Mouse (Mus musculus): Measurements from ENCODE around the gene Zscan2. TPM values are rescaled to one million over a fixed set of nuclear protein-coding genes. Genes with fewer than 3 reads are reported as not detected.
A peak's percentile ranks its signal among the peaks of the same experiment; 100 is the strongest.

Zscan2 gene
- polyA plus RNA-seq, 1 experiment from 2014 or later: 3.3 TPM

DNA sequence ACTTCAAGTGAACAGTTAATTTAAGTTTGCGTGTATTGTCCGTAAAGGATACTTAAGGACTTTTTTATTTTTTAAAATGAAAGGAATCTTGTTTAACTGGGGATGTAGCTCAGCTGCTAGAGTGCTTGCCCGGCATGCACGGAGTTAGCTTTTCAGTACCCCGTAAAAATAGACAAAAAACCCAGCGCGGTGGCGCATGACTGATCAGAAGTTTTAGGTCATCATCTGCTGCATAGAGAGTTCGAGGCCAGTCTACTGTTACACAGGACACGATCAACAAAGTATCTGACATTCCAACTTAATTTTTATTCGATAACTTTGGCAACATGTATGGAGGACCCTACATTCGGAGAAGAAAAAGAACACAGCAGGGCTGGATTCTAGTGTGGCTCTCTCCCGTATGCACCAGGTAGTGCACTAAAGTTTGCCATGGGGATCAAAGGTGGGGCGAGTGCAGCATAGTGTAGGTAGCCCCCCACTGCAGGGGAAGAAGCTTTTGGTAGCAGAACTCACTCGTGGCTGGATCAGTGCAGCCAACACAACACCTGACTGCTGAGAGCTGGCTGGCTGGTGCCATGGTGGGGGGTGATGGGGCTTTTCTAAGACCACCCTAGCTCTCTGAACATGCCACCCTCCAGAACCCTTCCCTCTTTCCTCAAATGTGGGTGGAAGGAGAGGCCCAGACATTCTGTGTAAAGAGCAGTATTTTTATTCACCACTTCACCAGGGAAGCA is 41.0 kb downstream of the Zscan2 start:
- Histone ChIP-seq H3K4me1 (ENCODE audit: control insufficient read depth, insufficient read depth, low read depth, low read length) (peaks cover 26% of the 10 kb centered on the region), H3K36me3 (ENCODE audit: control insufficient read depth, insufficient read depth, low read length) (peaks cover 10% of the 10 kb centered on the region), H3K9ac (ENCODE audit: low read depth, low read length) (peak overlapping the region; percentile 58; the same call in 1 of the 2 replicates), H3K4me3 (ENCODE audit: low read length) (peak overlapping the region; percentile 64), H3K9me3 (ENCODE audit: control insufficient read depth, low read length) (no peaks in the 10 kb centered on the region), H3K27ac (ENCODE audit: low read depth, low read length) (peak overlapping the region; percentile 48; the same call in 1 of the 2 replicates), H3K4me2 (ENCODE audit: low read length) (peak overlapping the region; percentile 83), H3K27me3 (replicated peaks; ENCODE audit: control insufficient read depth, insufficient read depth, low read length) (no peaks in the 10 kb centered on the region)
- peak; percentile 28; the same call in 1 of the 2 replicates for ATAC-seq
- 32% methylated on average over 15 of the region's 15 CpGs for WGBS

DNA sequence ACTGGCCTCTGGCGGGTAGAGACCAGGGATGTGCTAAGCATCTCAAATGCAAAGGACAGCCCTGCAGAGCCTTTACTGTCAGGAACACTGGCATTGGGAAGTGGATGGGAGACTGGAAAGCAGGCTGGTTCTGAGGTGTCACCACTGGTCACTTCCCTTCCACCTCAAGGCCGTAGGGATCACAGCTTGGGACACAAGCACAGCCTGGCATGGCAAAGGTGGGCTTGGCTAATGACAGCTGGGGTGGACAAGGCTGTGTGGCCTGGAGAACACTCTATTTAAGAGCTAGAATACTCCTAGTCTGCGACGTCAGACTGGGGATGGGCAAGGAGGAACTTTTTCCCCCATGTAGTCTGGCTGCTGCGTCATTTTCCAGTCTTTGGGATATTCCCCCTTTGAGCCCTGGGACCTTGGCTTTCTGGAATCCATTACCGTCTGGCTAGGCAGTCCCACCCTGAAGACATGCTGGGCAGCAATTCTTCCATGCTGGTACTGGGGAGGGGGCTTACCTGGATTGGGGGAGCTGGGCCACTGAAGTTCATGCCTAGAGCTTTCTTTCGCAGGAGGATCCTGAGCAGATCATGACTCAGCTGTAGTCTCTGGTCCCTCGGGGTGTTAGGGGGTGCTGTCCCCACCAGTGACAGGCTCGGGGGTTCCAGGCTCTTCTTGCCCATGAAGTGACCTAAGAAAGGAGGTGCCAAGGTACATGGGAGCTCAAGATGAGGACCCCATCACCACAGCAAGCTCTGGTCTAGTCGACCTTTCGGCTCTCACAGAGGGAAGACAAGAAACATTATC is 43.1 kb downstream of the Zscan2 start:
- no peak overlapping the region for H3K9ac ChIP-seq (ENCODE audit: low read depth, low read length)
- no peak overlapping the region for H3K4me3 ChIP-seq (ENCODE audit: low read length)
- peaks cover 26% of the 10 kb centered on the region for H3K4me1 ChIP-seq (ENCODE audit: control insufficient read depth, insufficient read depth, low read depth, low read length)
- no peak overlapping the region for H3K4me2 ChIP-seq (ENCODE audit: low read length)
- no peaks in the 10 kb centered on the region for H3K27me3 ChIP-seq (replicated peaks; ENCODE audit: control insufficient read depth, insufficient read depth, low read length)
- 87% methylated on average over 11 of the region's 11 CpGs for WGBS
- H3K9me3 ChIP-seq (ENCODE audit: control insufficient read depth, low read length): no peaks in the 10 kb centered on the region
- H3K27ac ChIP-seq (ENCODE audit: low read depth, low read length): no peak overlapping the region
- H3K36me3 ChIP-seq (ENCODE audit: control insufficient read depth, insufficient read depth, low read length): no peaks in the 10 kb centered on the region; the same call in 1 of the 2 replicates
- no peak for ATAC-seq

DNA sequence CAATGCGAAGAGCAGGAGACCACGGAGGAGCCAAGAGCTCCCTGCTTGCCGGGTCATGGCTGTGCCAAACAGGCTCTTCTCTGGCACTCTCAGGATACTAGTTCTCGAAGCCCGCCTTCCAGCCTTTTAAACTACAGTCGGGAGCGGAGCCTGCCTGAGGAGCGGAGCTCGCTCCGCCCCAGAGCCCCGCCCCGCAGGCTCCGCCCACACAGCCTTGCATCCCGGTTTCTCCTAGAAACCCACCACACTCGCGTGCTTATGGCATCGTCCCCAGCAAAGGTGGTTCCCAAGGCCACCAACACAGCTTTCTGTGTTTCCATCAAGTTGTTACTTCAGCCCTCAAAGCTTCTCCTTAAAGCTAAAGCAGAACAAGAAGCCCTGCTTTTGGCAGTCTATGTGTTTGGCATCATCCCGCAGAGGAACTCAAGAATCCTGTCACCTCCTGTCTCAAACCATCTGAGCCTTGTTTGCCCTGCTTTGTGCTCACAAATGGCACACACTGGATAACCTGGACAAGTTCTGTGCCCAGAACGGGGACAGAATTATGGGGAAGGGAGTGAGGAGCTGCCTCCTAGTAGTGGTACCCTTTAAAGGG is 44.3 kb downstream of the Zscan2 start, which contains the start of gene Nmb:
Nmb (minus strand) TSS at position 156 of the 595 bp plus-strand sequence.
- Histone ChIP-seq H3K4me3 (ENCODE audit: low read length) (peak within 1 kb of the TSS; percentile 44), H3K4me2 (ENCODE audit: low read length) (peak within 1 kb of the TSS; percentile 80), H3K9me3 (ENCODE audit: control insufficient read depth, low read length) (no peaks in the 10 kb centered on the region), H3K36me3 (ENCODE audit: control insufficient read depth, insufficient read depth, low read length) (no peaks in the 10 kb centered on the region; the same call in 1 of the 2 replicates), H3K4me1 (ENCODE audit: control insufficient read depth, insufficient read depth, low read depth, low read length) (peaks cover 22% of the 10 kb centered on the region), H3K9ac (ENCODE audit: low read depth, low read length) (peak within 1 kb of the TSS; percentile 62), H3K27ac (ENCODE audit: low read depth, low read length) (no peak within 1 kb of the TSS), H3K27me3 (replicated peaks; ENCODE audit: control insufficient read depth, insufficient read depth, low read length) (no peaks in the 10 kb centered on the region)
- WGBS: 3% methylated on average over 19 of the region's 19 CpGs
- peak; percentile 41 for ATAC-seq

DNA sequence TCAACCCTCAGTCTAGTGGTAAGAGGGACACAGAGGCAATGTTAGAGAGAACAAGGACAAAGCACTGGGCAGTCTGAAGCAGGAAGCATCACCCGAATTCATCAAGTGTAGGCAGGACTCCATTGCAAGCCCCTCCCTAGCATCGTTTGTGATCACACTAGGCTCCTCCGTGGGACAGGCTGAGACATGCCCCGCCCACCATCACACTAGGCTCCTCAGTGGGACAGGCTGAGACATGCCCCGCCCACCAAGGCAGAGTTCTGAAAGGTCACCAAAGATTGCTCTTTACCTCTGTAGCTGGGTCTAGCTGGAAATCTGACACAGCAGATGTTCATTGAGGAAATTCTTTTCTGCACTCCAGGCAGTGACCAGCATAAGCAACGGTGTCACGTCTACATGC is 50.3 kb downstream of the Zscan2 start:
- Histone ChIP-seq H3K27me3 (replicated peaks; ENCODE audit: control insufficient read depth, insufficient read depth, low read length) (no peaks in the 10 kb centered on the region), H3K9ac (ENCODE audit: low read depth, low read length) (no peak overlapping the region), H3K36me3 (ENCODE audit: control insufficient read depth, insufficient read depth, low read length) (peaks cover 25% of the 10 kb centered on the region), H3K4me2 (ENCODE audit: low read length) (no peak overlapping the region), H3K9me3 (ENCODE audit: control insufficient read depth, low read length) (no peaks in the 10 kb centered on the region), H3K4me3 (ENCODE audit: low read length) (no peak overlapping the region), H3K27ac (ENCODE audit: low read depth, low read length) (no peak overlapping the region), H3K4me1 (ENCODE audit: control insufficient read depth, insufficient read depth, low read depth, low read length) (no peaks in the 10 kb centered on the region)
- no peak for ATAC-seq
- WGBS: 84% methylated on average over 7 of the region's 7 CpGs

DNA sequence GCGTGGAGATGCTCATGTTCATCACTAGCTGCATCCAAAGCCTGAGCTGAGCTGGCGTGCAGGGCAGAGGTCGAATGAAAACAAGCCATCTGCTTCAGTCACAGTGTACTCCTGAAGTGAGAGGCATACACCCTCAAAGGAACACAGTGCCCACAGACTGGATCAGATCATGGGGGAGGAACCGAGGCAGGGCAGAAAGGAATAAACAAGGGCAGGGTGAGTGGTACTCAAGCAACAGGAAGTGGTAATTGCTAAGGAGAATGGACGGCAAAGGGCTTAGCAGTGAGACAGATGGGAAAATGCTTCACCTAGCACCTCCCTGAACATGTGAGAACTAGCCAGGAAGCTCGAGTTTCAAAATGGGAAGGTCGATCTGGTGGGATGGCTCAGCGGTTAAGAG is 51.8 kb downstream of the Zscan2 start:
- no peaks in the 10 kb centered on the region for H3K4me1 ChIP-seq (ENCODE audit: control insufficient read depth, insufficient read depth, low read depth, low read length)
- no peak overlapping the region for H3K4me2 ChIP-seq (ENCODE audit: low read length)
- peaks cover 30% of the 10 kb centered on the region for H3K36me3 ChIP-seq (ENCODE audit: control insufficient read depth, insufficient read depth, low read length)
- no peaks in the 10 kb centered on the region for H3K27me3 ChIP-seq (replicated peaks; ENCODE audit: control insufficient read depth, insufficient read depth, low read length)
- no peaks in the 10 kb centered on the region for H3K9me3 ChIP-seq (ENCODE audit: control insufficient read depth, low read length)
- no peak overlapping the region for H3K4me3 ChIP-seq (ENCODE audit: low read length)
- no peak overlapping the region for H3K27ac ChIP-seq (ENCODE audit: low read depth, low read length)
- H3K9ac ChIP-seq (ENCODE audit: low read depth, low read length): no peak overlapping the region
- ATAC-seq: no peak
- WGBS: 90% methylated on average over 8 of the region's 8 CpGs

DNA sequence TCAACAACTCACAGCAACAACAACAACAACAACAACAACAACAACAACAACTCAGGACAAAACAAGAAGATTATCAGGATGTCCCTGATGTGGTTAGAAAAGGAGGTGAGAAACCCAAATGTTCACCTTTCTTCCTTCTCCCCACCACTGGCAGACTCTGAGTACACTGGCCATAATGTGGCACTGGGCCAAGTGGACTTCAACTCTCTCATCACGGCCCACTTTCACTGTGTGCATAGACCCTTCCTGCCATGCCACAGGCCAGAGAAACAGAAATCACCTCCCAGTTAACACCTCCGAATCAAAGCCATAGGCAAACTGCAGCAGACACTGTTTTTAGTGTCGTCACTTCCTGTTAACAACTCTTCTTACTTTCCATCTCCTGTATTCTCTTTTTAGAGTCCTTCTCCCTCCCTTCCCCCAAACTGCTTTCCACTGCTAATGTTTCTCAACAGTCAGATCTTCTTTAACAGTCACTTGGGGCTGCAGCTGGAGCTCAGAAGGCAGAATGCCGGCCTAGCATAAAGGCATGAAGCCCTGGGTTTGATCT is 57.3 kb downstream of the Zscan2 start:
- no peak overlapping the region for H3K9ac ChIP-seq (ENCODE audit: low read depth, low read length)
- H3K4me3 ChIP-seq (ENCODE audit: low read length): no peak overlapping the region
- no peaks in the 10 kb centered on the region for H3K9me3 ChIP-seq (ENCODE audit: control insufficient read depth, low read length)
- ATAC-seq: no peak
- no peak overlapping the region for H3K4me2 ChIP-seq (ENCODE audit: low read length)
- 83% methylated on average over 4 of the region's 4 CpGs for WGBS
- H3K4me1 ChIP-seq (ENCODE audit: control insufficient read depth, insufficient read depth, low read depth, low read length): no peaks in the 10 kb centered on the region
- H3K27me3 ChIP-seq (replicated peaks; ENCODE audit: control insufficient read depth, insufficient read depth, low read length): no peaks in the 10 kb centered on the region
- no peak overlapping the region for H3K27ac ChIP-seq (ENCODE audit: low read depth, low read length)
- peaks cover 27% of the 10 kb centered on the region for H3K36me3 ChIP-seq (ENCODE audit: control insufficient read depth, insufficient read depth, low read length)

DNA sequence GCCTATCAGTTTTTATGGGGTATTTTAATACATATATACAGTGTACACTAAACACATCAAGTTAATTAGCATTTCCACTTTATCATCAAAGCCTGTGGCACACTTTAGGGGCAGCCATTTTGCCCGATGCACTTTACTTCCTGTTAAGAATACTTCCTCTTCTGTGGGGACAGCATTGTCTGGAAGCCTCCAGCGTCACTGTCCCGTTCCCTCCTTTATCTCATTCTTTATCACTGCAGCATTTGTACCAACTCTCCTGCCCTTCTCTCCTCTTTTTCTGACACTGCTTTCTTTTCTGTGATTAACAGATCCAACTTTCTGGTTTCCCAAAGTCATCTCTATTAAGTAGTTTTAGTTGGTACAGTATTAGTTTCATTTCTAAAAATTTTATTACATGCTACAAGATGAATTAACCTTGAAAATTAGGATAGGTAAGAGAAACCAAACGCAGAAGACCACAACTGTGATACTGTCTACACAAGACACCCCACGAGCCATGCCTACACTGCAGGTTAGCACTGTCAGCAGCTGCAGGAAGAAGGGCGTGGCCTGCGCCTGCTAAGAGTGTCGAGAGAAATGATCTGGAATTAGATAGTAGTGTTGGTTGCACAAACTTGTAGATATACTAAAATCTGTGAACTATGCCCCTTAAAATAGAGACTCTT is 58.4 kb downstream of the Zscan2 start:
- no peak overlapping the region for H3K4me2 ChIP-seq (ENCODE audit: low read length)
- H3K4me1 ChIP-seq (ENCODE audit: control insufficient read depth, insufficient read depth, low read depth, low read length): no peaks in the 10 kb centered on the region
- H3K27ac ChIP-seq (ENCODE audit: low read depth, low read length): no peak overlapping the region
- H3K27me3 ChIP-seq (replicated peaks; ENCODE audit: control insufficient read depth, insufficient read depth, low read length): no peaks in the 10 kb centered on the region
- H3K4me3 ChIP-seq (ENCODE audit: low read length): no peak overlapping the region
- H3K9ac ChIP-seq (ENCODE audit: low read depth, low read length): no peak overlapping the region
- peaks cover 25% of the 10 kb centered on the region for H3K36me3 ChIP-seq (ENCODE audit: control insufficient read depth, insufficient read depth, low read length)
- 90% methylated on average over 8 of the region's 8 CpGs for WGBS
- H3K9me3 ChIP-seq (ENCODE audit: control insufficient read depth, low read length): no peaks in the 10 kb centered on the region
- ATAC-seq: no peak

DNA sequence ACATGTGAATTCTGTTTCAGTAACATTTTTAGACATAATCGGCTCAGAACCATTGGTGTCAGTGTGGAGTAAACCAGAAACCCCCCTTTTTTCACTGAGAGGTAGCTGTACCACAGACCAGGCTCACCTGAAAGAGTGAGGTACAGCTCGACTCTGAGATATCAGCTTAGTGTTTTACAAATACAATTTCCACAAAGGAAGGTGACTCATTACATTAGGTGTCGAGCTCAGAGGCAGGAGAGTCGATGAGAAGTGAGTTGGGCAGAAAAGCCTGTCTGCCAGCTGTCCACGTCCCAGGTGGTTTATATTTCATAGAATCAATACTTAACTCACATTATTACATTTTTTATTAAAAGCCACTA is 58.9 kb downstream of the Zscan2 start:
- no peak overlapping the region for H3K27ac ChIP-seq (ENCODE audit: low read depth, low read length)
- no peak overlapping the region for H3K4me2 ChIP-seq (ENCODE audit: low read length)
- ATAC-seq: no peak
- no peak overlapping the region for H3K9ac ChIP-seq (ENCODE audit: low read depth, low read length)
- WGBS: 92% methylated on average over 5 of the region's 5 CpGs
- no peaks in the 10 kb centered on the region for H3K27me3 ChIP-seq (replicated peaks; ENCODE audit: control insufficient read depth, insufficient read depth, low read length)
- H3K36me3 ChIP-seq (ENCODE audit: control insufficient read depth, insufficient read depth, low read length): peaks cover 26% of the 10 kb centered on the region
- no peaks in the 10 kb centered on the region for H3K4me1 ChIP-seq (ENCODE audit: control insufficient read depth, insufficient read depth, low read depth, low read length)
- no peak overlapping the region for H3K4me3 ChIP-seq (ENCODE audit: low read length)
- no peaks in the 10 kb centered on the region for H3K9me3 ChIP-seq (ENCODE audit: control insufficient read depth, low read length)

Data from hindbrain, embryonic 16.5 days (tissue).